Mouse (Mus musculus): Measurements from ENCODE around the gene Slc7a8.

- TF ChIP-seq POLR2A (IDR thresholded peaks at IDR 0.05; ENCODE audit: low read depth, low read length) (no peak), CTCF (conservative IDR thresholded peaks at IDR 0.05; ENCODE audit: insufficient read depth, insufficient read length, low read depth, low read length) (no peak)
Observed at GRCm38 (mm10) chr14:54806124-54806523, 24.4 kb upstream of the Slc7a8 start.
